Mouse (Mus musculus) Patski (cell line): ENCODE data around the gene Pou2af1. TPM values are rescaled to one million over a fixed set of nuclear protein-coding genes. Genes with fewer than 3 reads are reported as not detected.

Experiments
- ATAC-seq: fragments of 100-300 bp; one replicate; pipeline ENCODE4 v1.8.0; 2021
- CTCF ChIA-PET: fragments of 350-600 bp; sonication (Branson Sonifier 250); formaldehyde crosslinking; loops from one replicate; lab custom pipeline; 2022; ENCODE audit warnings: inconsistent platforms; lab: Charles Lee
- POLR2A ChIA-PET: fragments of 350-600 bp; sonication (Branson Sonifier 250); formaldehyde crosslinking; loops from one replicate; lab custom pipeline; 2022; ENCODE audit warnings: antibody characterized with exemption, inconsistent platforms; lab: Charles Lee
- DNase-seq: peaks from one replicate; pipeline ENCODE4 v3.0.0-alpha.2; 2011; ENCODE audit warnings: low read depth, low spot score
- H3K27me3 ChIP-seq: fragments of 371-371 bp; one replicate; pipeline ENCODE4 v1.5.1; 2021
- CTCF ChIP-seq: fragments of 100-300 bp; IDR thresholded peaks from one replicate; pipeline ENCODE4 v1.5.1; 2021
- in situ Hi-C: fragments of 300-500 bp; cut with MboI; formaldehyde crosslinking; loops from 3 replicates; pipeline ENCODE4 v1.11.1; 2018; ENCODE audit warnings: low pct_unique_long_range_greater_than_20kb, mixed read lengths
- polyA plus RNA-seq: library from polyadenylated mRNA; unstranded; gene quantifications from one replicate; pipeline ENCODE4 v1.2.3, GENCODE M21; 2021

Gene Pou2af1
- polyA plus RNA-seq, 1 experiment from 2014 or later: not detected

DNA sequence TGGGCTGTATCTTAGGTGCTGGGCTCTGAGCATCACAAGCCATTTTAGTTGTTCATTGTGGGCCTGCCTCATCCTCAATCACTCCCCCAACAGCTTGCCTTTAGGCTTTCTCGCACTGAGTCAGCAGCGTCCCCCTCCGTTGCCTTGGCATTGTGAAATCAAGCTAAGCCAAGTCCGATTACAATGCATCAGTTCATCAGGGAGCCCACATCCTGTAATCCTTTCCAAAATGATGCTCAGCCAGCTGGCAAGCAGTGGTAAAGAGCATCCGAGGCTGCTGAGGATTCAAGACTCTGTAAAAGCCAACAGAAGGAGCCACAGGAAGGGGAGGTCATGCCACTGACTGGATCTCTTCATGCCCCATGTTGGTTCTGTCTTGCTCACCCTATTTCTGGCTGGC lies 32.9 kb upstream of the Pou2af1 start:
- ATAC-seq (no peak), DNase-seq (no peak)
- in situ Hi-C loops: no loop called here
- POLR2A ChIA-PET: no interaction called here
- TF ChIP-seq CTCF: no peak
- H3K27me3 ChIP-seq: no peaks in the 10 kb centered on the region
- CTCF ChIA-PET: no interaction called here

DNA sequence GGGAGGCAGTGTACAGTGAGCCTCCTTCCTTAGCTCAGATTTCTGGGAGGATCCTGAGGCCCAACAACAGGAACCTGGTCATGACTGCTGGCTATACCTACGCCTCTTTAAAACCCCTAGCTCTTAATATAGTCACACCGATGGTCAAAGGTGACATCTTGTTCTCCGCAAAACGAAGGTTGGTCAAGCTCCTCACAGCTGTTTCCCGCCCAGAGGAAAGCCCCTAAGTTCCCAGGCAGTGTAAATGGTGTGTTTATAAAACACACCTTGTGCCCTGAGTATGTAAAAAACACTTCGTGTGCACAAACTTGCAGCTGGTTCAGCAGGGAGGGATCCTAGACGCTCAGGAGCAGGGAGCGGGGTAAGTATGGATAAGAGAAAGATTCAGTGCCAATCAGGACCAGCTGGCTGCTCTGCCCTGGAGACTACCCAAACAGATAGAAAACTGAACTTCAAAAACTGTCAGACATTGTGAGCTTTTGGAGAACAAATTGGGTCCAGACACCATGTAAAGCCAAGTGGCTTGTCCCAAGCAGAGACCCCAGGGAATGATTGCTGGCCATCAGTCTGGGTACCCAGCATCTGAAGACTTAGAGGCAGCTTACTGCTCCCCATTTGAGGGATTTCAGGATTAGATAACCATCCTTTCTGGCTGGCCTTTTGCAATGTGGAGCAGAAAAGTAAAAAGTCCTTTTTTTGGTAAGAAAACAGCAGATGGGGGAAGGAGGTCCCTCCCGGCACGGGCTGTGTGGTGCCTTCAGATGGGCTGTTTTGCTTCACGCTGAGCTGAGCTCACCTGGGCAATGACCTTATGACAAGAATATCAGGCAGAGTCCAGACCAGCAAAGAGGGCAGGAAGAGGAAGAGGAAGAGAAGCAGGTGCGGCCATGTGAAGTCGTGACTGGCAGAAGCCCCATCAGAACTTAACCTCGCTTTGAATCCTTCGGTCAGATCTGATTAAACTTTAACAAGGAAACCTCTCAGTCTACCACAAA lies 30.5 kb upstream of the Pou2af1 start:
- in situ Hi-C loops: no loop called here
- TF ChIP-seq CTCF: no peak
- ATAC-seq (no peak), DNase-seq (no peak)
- POLR2A ChIA-PET: interaction anchor here (0.5 kb wide), 1 partner anchor 96 kb away, joined by 4 read pairs; the partner anchor contains the start of gene Colca2
- CTCF ChIA-PET: no interaction called here
- no peaks in the 10 kb centered on the region for H3K27me3 ChIP-seq

DNA sequence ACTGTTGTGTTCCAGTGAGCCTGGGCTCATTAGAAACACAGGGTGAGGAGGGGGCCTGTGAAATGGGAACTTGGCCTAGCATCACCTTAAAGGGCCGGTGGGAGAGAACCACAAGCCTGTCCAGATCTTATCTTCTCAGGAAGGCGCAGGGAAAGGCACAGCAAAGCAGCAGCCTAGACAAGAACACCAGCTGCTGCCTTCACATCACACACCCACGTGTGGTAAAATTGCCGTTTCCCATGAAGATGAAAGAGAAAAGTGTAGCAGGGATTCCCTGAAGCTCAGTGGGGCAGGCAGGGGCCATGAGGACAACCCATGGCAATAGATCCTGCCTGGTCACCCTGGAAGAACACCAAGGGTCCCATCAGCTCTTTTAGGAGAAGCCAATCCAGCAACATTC lies 28.1 kb upstream of the Pou2af1 start:
- DNase-seq (no peak), ATAC-seq (no peak)
- in situ Hi-C loops: no loop called here

DNA sequence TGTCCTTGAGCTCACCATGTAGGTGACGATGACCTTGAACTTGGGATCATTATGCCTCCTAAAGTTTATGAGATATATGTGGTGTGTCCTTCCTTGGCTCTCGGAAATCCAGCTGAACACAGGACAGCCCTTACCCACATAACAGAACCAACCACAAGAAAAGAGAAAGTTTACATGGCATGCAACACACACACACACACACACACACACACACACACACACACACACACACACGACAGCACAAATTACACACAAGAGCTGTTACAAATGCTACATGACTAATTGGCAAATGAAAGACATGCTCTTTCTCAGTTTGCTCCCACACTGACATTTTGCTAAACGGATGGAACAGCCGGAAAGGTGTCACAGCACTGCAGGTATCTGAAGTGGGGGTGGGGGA lies 27.6 kb upstream of the Pou2af1 start:
- H3K27me3 ChIP-seq: no peaks in the 10 kb centered on the region
- ATAC-seq: no peak
- in situ Hi-C loops: no loop called here
- DNase-seq: no peak
- CTCF ChIA-PET: no interaction called here
- POLR2A ChIA-PET: no interaction called here
- TF ChIP-seq CTCF: no peak

More for the DNA sequence above, 28.1 kb upstream of the Pou2af1 start:
- H3K27me3 ChIP-seq: no peaks in the 10 kb centered on the region
- ChIA-PET CTCF (no interaction called here), POLR2A (interaction anchor here (0.6 kb wide), 1 partner anchor 226 kb away, joined by 3 read pairs; no protein-coding TSS in a partner anchor)
- TF ChIP-seq CTCF: no peak

DNA sequence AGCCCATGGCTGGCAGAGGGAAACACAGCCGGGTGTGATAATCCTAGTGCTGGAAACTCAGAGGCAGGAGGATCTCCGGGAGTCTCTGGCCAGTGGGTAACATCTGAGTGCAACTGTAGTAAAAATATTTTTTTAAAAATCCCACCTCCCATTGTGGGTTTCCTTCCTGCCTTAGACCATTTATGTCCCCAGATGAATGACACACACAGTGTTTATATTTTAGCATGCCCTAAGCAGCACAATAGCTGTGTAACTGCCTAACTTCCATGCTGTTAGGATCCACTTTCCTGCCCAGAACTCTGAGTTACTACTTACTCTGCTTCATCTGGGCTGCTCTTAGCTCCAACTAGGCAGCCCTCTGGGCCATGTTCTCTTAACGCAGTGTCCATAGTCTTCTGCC lies 22.9 kb upstream of the Pou2af1 start:
- H3K27me3 ChIP-seq: peaks cover 10% of the 10 kb centered on the region
- ChIA-PET POLR2A (no interaction called here), CTCF (no interaction called here)
- ATAC-seq (no peak), DNase-seq (no peak)
- TF ChIP-seq CTCF: no peak
- in situ Hi-C loops: no loop called here

DNA sequence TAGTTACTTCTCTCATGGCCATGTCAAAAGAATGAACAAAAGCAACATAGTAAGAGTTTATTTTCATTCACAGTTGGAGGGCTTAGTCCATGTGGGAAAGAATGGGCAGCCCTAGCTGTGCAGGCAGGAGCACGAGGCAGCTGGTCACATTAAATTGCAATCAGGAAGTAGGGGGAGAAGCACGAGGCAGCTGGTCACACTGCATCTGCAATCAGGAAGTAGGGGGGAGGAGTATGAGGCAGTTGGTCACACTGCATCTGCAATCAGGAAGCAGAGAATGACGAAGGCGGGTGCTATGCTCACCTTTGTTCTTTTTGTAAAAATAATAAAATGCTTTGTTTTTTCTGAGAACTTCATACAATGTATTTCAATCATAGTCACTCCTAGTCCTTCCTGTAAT lies 18.7 kb upstream of the Pou2af1 start:
- DNase-seq (no peak), ATAC-seq (no peak)
- in situ Hi-C loops: no loop called here
- peaks cover 28% of the 10 kb centered on the region for H3K27me3 ChIP-seq
- ChIA-PET CTCF (no interaction called here), POLR2A (no interaction called here)
- TF ChIP-seq CTCF: no peak

DNA sequence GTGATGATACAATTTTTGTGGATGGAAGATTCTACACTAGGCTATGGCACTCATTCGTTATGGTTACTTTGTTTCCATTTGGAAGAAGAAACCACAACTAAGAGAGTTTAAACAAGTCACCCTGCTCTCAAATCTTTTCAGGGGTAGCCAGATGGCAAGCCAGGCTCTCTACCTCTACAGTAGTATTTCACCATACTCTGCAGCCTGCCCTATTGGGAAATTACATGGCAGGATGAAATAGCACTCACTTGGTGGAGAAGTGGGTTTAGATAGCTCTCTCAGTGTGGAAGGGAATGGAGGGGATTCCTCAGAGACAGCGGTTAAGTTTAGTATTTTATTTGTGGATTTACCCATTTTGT lies 4.6 kb upstream of the Pou2af1 start:
- DNase-seq (no peak), ATAC-seq (no peak)
- ChIA-PET CTCF (no interaction called here), POLR2A (no interaction called here)
- H3K27me3 ChIP-seq: peaks cover 22% of the 10 kb centered on the region
- in situ Hi-C loops: no loop called here
- TF ChIP-seq CTCF: no peak

DNA sequence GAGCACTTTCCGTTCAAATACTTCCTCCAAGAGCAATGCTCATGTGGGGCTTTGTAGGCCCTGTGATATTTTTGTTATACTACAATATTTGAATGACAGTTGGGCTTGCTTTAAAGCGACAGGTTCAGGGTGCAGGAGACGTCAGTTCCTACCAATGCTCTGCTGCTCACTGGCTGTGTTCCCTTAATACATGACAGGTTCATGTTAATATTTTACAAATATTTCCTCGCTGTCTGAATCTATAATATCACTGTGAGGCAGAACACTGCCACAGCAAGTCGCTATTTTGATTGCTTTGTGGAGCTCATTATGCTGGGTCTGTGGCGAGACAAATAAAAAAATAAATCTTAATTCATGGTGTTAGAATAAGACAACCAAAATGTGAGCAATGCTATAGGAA lies 2.3 kb upstream of the Pou2af1 start:
- ATAC-seq (no peak), DNase-seq (no peak)
- ChIA-PET CTCF (no interaction called here), POLR2A (no interaction called here)
- in situ Hi-C loops: no loop called here
- H3K27me3 ChIP-seq: peaks cover 25% of the 10 kb centered on the region
- TF ChIP-seq CTCF: no peak

DNA sequence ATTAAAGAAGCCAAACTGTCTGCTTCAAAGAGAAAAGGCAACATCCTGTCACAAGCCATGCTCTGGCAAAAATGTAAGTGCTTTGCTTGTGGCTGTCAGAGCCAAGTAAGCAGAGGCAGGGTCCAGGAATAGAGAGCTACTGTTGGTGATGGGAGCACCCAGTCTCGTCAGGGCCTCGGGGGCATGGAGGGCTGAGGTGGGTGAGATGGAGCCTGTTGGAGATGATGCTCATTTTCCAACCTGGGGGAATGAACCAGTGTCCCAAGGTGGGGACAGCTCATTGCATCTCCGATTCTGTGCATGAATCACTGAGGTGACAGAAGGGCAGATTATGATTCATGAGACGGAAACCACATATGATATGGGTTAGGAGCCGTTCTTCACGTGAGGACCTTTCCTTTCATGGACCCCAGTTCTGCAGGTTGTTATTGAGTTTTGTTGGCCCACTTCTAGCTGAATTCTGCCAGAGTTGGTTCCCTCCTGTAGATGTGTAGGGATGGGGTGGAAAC lies 275 bp downstream of the Pou2af1 start:
- no peak for ATAC-seq
- in situ Hi-C loops: no loop called here
- TF ChIP-seq CTCF: no peak
- no peak for DNase-seq
- ChIA-PET POLR2A (no interaction called here), CTCF (no interaction called here)
- H3K27me3 ChIP-seq: peaks cover 25% of the 10 kb centered on the region

DNA sequence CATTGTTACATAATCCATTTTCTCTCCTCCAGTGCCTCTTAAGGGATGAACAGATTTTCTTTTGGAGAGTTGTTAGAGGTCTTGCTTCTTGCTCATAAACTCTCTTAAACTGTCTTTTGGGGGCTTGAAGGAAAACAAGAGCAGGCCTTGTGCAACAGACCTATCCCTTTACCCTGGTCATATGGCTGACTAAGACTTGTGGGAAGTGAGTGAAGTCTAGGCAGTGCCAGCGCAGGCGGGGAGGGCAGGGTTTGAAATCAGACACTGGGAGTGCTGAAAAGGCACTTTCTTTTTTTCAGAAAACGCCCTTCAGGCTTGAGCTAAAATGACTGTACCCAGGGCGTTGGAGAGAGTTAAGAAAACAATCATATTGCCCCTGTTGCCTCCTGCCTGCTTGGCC lies 1.8 kb downstream of the Pou2af1 start:
- in situ Hi-C loops: no loop called here
- DNase-seq (no peak), ATAC-seq (no peak)
- ChIA-PET CTCF (no interaction called here), POLR2A (no interaction called here)
- H3K27me3 ChIP-seq: peaks cover 21% of the 10 kb centered on the region
- no peak for TF ChIP-seq CTCF

DNA sequence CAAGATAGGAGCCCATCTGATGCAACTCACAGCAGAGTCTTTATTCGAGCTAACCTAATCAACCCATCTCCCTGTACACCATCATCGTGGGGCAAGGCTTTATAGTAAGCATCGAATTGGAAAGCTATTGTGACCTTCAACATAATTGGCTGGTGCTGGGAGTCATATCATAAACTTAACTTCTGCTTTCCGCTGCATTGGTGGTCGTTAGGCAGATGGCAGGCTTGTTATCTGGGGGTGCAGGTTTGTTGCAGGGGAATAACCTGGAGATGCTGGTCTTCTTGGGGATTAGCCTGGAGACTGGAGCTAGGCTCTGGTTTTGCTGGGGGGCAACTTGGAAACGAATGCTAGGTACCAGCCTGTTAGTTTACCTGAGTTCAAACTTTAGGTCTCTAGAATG lies 2.4 kb downstream of the Pou2af1 start:
- ATAC-seq (no peak), DNase-seq (no peak)
- in situ Hi-C loops: no loop called here
- TF ChIP-seq CTCF: no peak
- H3K27me3 ChIP-seq: peaks cover 26% of the 10 kb centered on the region
- CTCF ChIA-PET: no interaction called here
- POLR2A ChIA-PET: no interaction called here
